ENCODE assay signal across 28 mouse cellular contexts in the genomic region with DNA sequence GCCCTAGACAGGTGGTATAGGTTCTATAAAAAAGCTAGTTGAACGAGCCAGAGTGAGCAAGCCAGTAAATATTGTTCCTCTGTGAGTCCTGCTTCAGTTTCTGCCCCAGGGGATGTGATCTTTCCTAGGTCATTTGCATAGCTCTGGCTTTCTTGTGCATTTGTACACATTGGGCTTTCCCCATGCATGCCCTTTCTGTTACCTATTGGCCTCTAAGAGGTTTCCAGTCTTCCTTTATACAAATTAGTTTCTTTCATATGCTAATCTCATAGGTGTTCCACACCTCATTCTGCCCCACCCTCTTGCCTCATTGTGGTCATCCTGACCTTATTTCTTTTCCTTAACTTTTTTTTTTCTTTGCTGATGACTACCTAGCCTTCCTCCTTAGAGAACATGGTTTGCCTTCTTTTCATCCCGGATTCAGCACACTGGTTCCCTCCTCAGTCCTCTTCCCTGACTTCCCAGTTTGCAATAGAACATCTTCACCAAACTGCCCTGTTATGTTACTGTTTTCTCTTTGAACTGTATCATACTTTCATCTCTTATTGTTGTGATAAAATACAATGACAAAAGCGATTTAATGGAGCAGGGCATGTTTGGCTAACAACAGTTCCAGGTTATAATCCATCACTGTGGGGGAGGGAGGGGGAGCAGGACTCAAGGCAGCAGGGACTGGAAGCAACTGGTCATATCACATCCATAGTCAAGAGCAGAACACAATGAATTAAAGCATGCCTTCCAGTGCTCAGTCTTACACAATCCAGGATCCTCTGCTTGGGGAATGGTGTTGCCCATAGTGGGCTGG. TPM values are rescaled to one million over a fixed set of nuclear protein-coding genes. Genes with fewer than 3 reads are reported as not detected.
A peak's percentile ranks its signal among the peaks of the same experiment; 100 is the strongest.
DNase-seq lines count a peak whose midpoint lies in the region; ATAC-seq and TF ChIP-seq lines count a peak whose summit lies in the region.
"Had no signal": no experiment of that assay in that cellular context is flagged by ENCODE, and none has a peak within 500 bp of the region (broad histone marks: within the 10 kb centered on the region; RNA-seq: fewer than 3 reads in every experiment).

No protein-coding gene starts in this region.

- no peak overlapping the region for H3K27ac ChIP-seq in layer of hippocampus, adult 2 months
- H3K27ac ChIP-seq: embryonic facial prominence, embryonic 13.5 days; forebrain, embryonic 13.5 days; heart, embryonic 13.5 days; hindbrain, embryonic 12.5 days; intestine, embryonic 15.5 days had no signal

- no peak for ATAC-seq in CD4-positive, CD25-positive, alpha-beta regulatory T cell, adult 4 months
- ATAC-seq in inflammation-experienced regulatory T-cells, adult 6 months, result peak; percentile 28
- ATAC-seq: forebrain, embryonic 13.5 days; forebrain, postnatal 0 days; hindbrain, embryonic 16.5 days had no signal

- H3K4me3 ChIP-seq in layer of hippocampus, adult 2 months, result no peak overlapping the region
- H3K4me3 ChIP-seq: embryonic facial prominence, embryonic 13.5 days; forebrain, embryonic 13.5 days; heart, embryonic 13.5 days; hindbrain, embryonic 12.5 days; intestine, embryonic 15.5 days had no signal

- TF ChIP-seq CTCF in layer of hippocampus, adult 2 months (conservative IDR thresholded peaks at IDR 0.05), result no peak

- peak; percentile 10 for DNase-seq in CD4-positive, CD25-positive, alpha-beta regulatory T cell, adult 2 months (ENCODE audit: low read depth, low spot score)
- DNase-seq in ES-CJ7 (ENCODE audit: low read depth, low spot score) (peak; percentile 88), WW6 (ENCODE audit: low read depth, low spot score) (peak; percentile 29)
- no peak for DNase-seq in spleen, postnatal 10 days (ENCODE audit: low spot score in 2 of 2)
- DNase-seq in layer of hippocampus, adult 2 months (ENCODE audit: low spot score in 2 of 2), result no peak
- DNase-seq in thymus, postnatal 14 days, result no peak
- DNase-seq: adrenal gland, adult 8-10 months; cerebellum, adult 11 months; cerebellum, adult 8-10 months; cerebellum, postnatal 14 days; forebrain, postnatal 0 days; gastrocnemius, postnatal 14 days; heart, postnatal 4 days; kidney, adult 18-20 months had no signal

RNA-seq across cellular contexts. Expression of gene Csf2, which starts 47.4 kb away (rescaled TPM):
- 1 to 10 TPM in 1 of 2 experiments, under 1 TPM in 1; 0.89 to 1.2 TPM for polyA plus RNA-seq in CD4-positive, CD25-positive, alpha-beta regulatory T cell, adult 4 months (2017; shearing (Covaris generic))
- polyA plus RNA-seq in inflammation-experienced regulatory T-cells, adult 6 months (2017; shearing (Covaris generic)), result 1 to 10 TPM in 2 of 3 experiments, not detected in 1; 1.2 to 2.8 TPM
- total RNA-seq in layer of hippocampus, adult 2 months (2021), result not detected
- total RNA-seq: adrenal gland, adult 8-10 months; adrenal gland, postnatal 4 days; forebrain, postnatal 0 days; gastrocnemius, adult 18-20 months; gastrocnemius, postnatal 14 days; heart, postnatal 4 days had no signal
- polyA plus RNA-seq: brain, embryonic 14.5 days; embryonic facial prominence, embryonic 13.5 days; forebrain, embryonic 13.5 days; forebrain, postnatal 0 days; G1E; gonadal fat pad, adult 2 months; heart, embryonic 13.5 days; heart, postnatal 0 days; hindbrain, embryonic 12.5 days; hindbrain, embryonic 16.5 days had no signal

Comparison
In these comparisons a context has a peak if more than half of its experiments do, and no peak if none do; other contexts are left out.
1. DNase-seq: peak in CD4-positive, CD25-positive, alpha-beta regulatory T cell, adult 2 months (single experiment), ES-CJ7 (single experiment) and WW6 (single experiment); none in spleen, postnatal 10 days (0 of 2), layer of hippocampus, adult 2 months (0 of 2) and thymus, postnatal 14 days (single experiment).